Mouse (Mus musculus): Measurements from ENCODE around the gene Stambpl1. TPM values are rescaled to one million over a fixed set of nuclear protein-coding genes. Genes with fewer than 3 reads are reported as not detected.

The Stambpl1 gene
- polyA plus RNA-seq, 1 experiment from 2014 or later, result 13.0 TPM

GRCm38 (mm10) chr19:34284383-34284782, 92.4 kb downstream of the Stambpl1 start:
- Histone ChIP-seq H3K4me2 (replicated peaks; ENCODE audit: low read depth) (peak overlapping the region; percentile 51), H3K36me3 (ENCODE audit: control insufficient read depth, insufficient read depth, low read length) (no peaks in the 10 kb centered on the region), H3K9ac (ENCODE audit: low read length) (no peak overlapping the region), H3K4me3 (ENCODE audit: low read depth, low read length) (peak overlapping the region; percentile 12; the same call in 1 of the 2 replicates), H3K9me3 (ENCODE audit: control insufficient read depth, low read length) (no peaks in the 10 kb centered on the region), H3K27ac (replicated peaks) (no peak overlapping the region), H3K27me3 (ENCODE audit: control insufficient read depth, insufficient read depth, low read length) (no peaks in the 10 kb centered on the region), H3K4me1 (replicated peaks; ENCODE audit: control insufficient read depth, insufficient read depth) (no peaks in the 10 kb centered on the region; the same call in 1 of the 2 replicates)
- ATAC-seq (ENCODE audit: low FRiP score, low TSS enrichment), result no peak
- 41% methylated on average over 10 of the region's 10 CpGs for WGBS
- DNase-seq (ENCODE audit: low spot score), result no peak
- TF ChIP-seq EP300 (optimal IDR thresholded peaks at IDR 0.05), result no peak
- peak; percentile 70 for TF ChIP-seq CTCF (IDR thresholded peaks at IDR 0.05; ENCODE audit: low read depth)

GRCm38 (mm10) chr19:34284826-34285225, 92.8 kb downstream of the Stambpl1 start:
- Histone ChIP-seq H3K27me3 (ENCODE audit: control insufficient read depth, insufficient read depth, low read length) (no peaks in the 10 kb centered on the region), H3K4me1 (replicated peaks; ENCODE audit: control insufficient read depth, insufficient read depth) (no peaks in the 10 kb centered on the region; the same call in 1 of the 2 replicates), H3K4me3 (ENCODE audit: low read depth, low read length) (no peak overlapping the region), H3K9ac (ENCODE audit: low read length) (no peak overlapping the region), H3K36me3 (ENCODE audit: control insufficient read depth, insufficient read depth, low read length) (no peaks in the 10 kb centered on the region), H3K9me3 (ENCODE audit: control insufficient read depth, low read length) (no peaks in the 10 kb centered on the region), H3K27ac (replicated peaks) (no peak overlapping the region), H3K4me2 (replicated peaks; ENCODE audit: low read depth) (no peak overlapping the region)
- ATAC-seq (ENCODE audit: low FRiP score, low TSS enrichment), result no peak
- WGBS, result 38% methylated on average over 2 of the region's 2 CpGs
- TF ChIP-seq CTCF (IDR thresholded peaks at IDR 0.05; ENCODE audit: low read depth), result no peak
- TF ChIP-seq EP300 (optimal IDR thresholded peaks at IDR 0.05), result no peak
- DNase-seq (ENCODE audit: low spot score), result no peak

- Histone ChIP-seq H3K4me3 (ENCODE audit: low read depth, low read length) (no peak overlapping the region), H3K27ac (replicated peaks) (no peak overlapping the region), H3K4me1 (replicated peaks; ENCODE audit: control insufficient read depth, insufficient read depth) (peaks cover 3% of the 10 kb centered on the region; the same call in 1 of the 2 replicates), H3K27me3 (ENCODE audit: control insufficient read depth, insufficient read depth, low read length) (no peaks in the 10 kb centered on the region), H3K4me2 (replicated peaks; ENCODE audit: low read depth) (no peak overlapping the region), H3K9ac (ENCODE audit: low read length) (no peak overlapping the region), H3K36me3 (ENCODE audit: control insufficient read depth, insufficient read depth, low read length) (no peaks in the 10 kb centered on the region), H3K9me3 (ENCODE audit: control insufficient read depth, low read length) (no peaks in the 10 kb centered on the region)
- TF ChIP-seq CTCF (IDR thresholded peaks at IDR 0.05; ENCODE audit: low read depth) (no peak), EP300 (optimal IDR thresholded peaks at IDR 0.05) (no peak)
- DNase-seq (ENCODE audit: low spot score) (no peak), ATAC-seq (ENCODE audit: low FRiP score, low TSS enrichment) (no peak)
These were observed 95.2 kb downstream of the Stambpl1 start for GRCm38 (mm10) chr19:34287221-34287620.

DNA sequence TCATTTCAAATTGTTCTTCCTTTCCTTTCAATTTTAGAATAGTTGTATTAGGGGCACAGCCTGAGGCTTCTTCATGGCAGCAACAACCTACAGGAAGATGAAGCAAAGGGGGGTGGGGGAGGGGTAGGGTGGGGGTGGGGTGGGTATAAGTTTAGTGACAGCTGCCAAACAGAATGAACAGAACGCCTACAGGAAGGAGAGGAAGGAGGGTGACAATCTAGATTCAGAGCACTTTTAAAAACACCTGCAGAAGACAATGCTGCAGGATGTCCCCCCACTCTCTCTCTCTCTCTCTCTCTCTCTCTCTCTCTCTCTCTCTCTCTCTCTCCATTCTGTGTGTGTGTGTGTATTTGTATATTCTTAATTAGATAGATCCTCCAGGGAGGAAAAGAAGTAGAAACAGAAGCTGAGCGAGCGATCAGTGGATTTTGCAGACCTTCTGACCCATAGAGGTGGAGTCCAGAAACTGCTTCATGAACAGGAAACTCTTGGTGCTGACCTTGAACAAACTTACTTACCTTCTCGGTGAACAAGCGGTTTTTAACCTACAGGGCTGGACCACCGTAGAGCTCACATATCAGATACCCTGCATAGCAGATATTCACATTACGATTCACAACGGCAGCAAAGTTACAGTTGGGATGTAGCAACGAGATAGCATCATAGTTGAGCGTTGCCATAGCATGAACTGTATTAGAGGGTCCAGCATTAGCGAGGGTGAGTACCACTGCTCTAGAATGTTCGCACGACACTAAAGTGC, 95.8 kb downstream of the Stambpl1 start:
- Histone ChIP-seq H3K4me1 (replicated peaks; ENCODE audit: control insufficient read depth, insufficient read depth) (peaks cover 3% of the 10 kb centered on the region; the same call in 1 of the 2 replicates), H3K4me2 (replicated peaks; ENCODE audit: low read depth) (no peak overlapping the region), H3K36me3 (ENCODE audit: control insufficient read depth, insufficient read depth, low read length) (no peaks in the 10 kb centered on the region), H3K9ac (ENCODE audit: low read length) (no peak overlapping the region), H3K4me3 (ENCODE audit: low read depth, low read length) (no peak overlapping the region), H3K27ac (replicated peaks) (no peak overlapping the region), H3K27me3 (ENCODE audit: control insufficient read depth, insufficient read depth, low read length) (no peaks in the 10 kb centered on the region), H3K9me3 (ENCODE audit: control insufficient read depth, low read length) (no peaks in the 10 kb centered on the region)
- TF ChIP-seq CTCF (IDR thresholded peaks at IDR 0.05; ENCODE audit: low read depth) (no peak), EP300 (optimal IDR thresholded peaks at IDR 0.05) (no peak)
- ATAC-seq (ENCODE audit: low FRiP score, low TSS enrichment), result no peak
- WGBS, result 76% methylated on average over 13 of the region's 13 CpGs
- DNase-seq (ENCODE audit: low spot score), result no peak

- H3K27ac ChIP-seq (replicated peaks), result no peak overlapping the region
- no peak for ATAC-seq (ENCODE audit: low FRiP score, low TSS enrichment)
- H3K4me3 ChIP-seq (ENCODE audit: low read depth, low read length), result no peak overlapping the region
- no peak overlapping the region for H3K9ac ChIP-seq (ENCODE audit: low read length)
- WGBS, result 90% methylated on average over 1 of the region's 1 CpGs
- no peak overlapping the region for H3K4me2 ChIP-seq (replicated peaks; ENCODE audit: low read depth)
- H3K4me1 ChIP-seq (replicated peaks; ENCODE audit: control insufficient read depth, insufficient read depth), result peaks cover 3% of the 10 kb centered on the region; the same call in 1 of the 2 replicates
- H3K36me3 ChIP-seq (ENCODE audit: control insufficient read depth, insufficient read depth, low read length), result no peaks in the 10 kb centered on the region
- H3K9me3 ChIP-seq (ENCODE audit: control insufficient read depth, low read length), result no peaks in the 10 kb centered on the region
- DNase-seq (ENCODE audit: low spot score), result no peak
- H3K27me3 ChIP-seq (ENCODE audit: control insufficient read depth, insufficient read depth, low read length), result no peaks in the 10 kb centered on the region
- no peak for TF ChIP-seq EP300 (optimal IDR thresholded peaks at IDR 0.05)
- TF ChIP-seq CTCF (IDR thresholded peaks at IDR 0.05; ENCODE audit: low read depth), result no peak
These were observed 96.7 kb downstream of the Stambpl1 start for GRCm38 (mm10) chr19:34288696-34289095.

Other genes starting within 250 kb of the Stambpl1 start
- gene Lipf, start 231.0 kb upstream of the Stambpl1 start, polyA plus RNA-seq (2015; fragmentation: Nextera tagmentation; extraction: Ambion mirVana), result not detected in 2 replicates
- 34.4 and 35.0 TPM in 2 replicates for gene Lipk, start 183.9 kb upstream of the Stambpl1 start, polyA plus RNA-seq (2015; fragmentation: Nextera tagmentation; extraction: Ambion mirVana)
- 1.1 and 1.2 TPM in 2 replicates for gene Lipn, start 124.9 kb upstream of the Stambpl1 start, polyA plus RNA-seq (2015; fragmentation: Nextera tagmentation; extraction: Ambion mirVana)
- 33.0 and 35.0 TPM in 2 replicates for gene Lipm, start 91.3 kb upstream of the Stambpl1 start, polyA plus RNA-seq (2015; fragmentation: Nextera tagmentation; extraction: Ambion mirVana)
- gene Ankrd22, start 26.2 kb upstream of the Stambpl1 start, polyA plus RNA-seq (2015; fragmentation: Nextera tagmentation; extraction: Ambion mirVana), result 16.3 and 17.4 TPM in 2 replicates
- gene Acta2, start 63.4 kb downstream of the Stambpl1 start, polyA plus RNA-seq (2015; fragmentation: Nextera tagmentation; extraction: Ambion mirVana), result 3,095 and 3,545 TPM in 2 replicates
- gene Fas, start 98.4 kb downstream of the Stambpl1 start, polyA plus RNA-seq (2015; fragmentation: Nextera tagmentation; extraction: Ambion mirVana), result 8.3 and 9.0 TPM in 2 replicates

All from stomach, postnatal 0 days (tissue).